Mouse (Mus musculus): Measurements from ENCODE around the gene Syn3.

DNA sequence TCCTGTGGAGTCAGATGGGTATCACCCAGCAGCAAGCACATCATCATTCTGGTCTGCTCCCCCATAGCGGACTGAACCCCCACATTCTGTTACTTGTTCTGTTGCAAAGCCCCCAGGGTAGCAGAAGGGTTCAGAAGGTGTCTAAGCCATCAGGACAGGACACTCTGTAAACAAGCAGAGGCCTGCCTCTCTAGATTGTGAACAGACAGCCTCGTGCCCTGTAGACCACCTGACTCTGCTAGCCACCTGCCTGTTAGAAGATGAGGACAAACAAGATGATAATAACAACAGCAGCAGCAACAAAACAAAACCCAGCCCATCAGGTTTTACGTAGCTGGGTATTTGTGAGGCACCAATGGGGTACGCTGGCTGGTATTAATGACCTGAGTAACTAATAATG, 156.5 kb downstream of the Syn3 start:
- no peak for TF ChIP-seq CTCF (IDR thresholded peaks at IDR 0.05; ENCODE audit: borderline replicate concordance, insufficient read depth, low read depth, low read length)
- TF ChIP-seq POLR2A (IDR thresholded peaks at IDR 0.05; ENCODE audit: borderline replicate concordance, insufficient read depth, low read length), result no peak
